Mouse (Mus musculus): ENCODE measurements around the gene Ybx2. TPM values are rescaled to one million over a fixed set of nuclear protein-coding genes. Genes with fewer than 3 reads are reported as not detected.
"Not testable (repeated sequence)": the region's sequence is repeated elsewhere in the genome, so short reads cannot be mapped to it uniquely, and the experiment has no call there.

The Ybx2 gene
- total RNA-seq, 2 experiments from 2014 or later = 2.1 TPM; not detected in 1

GRCm38 (mm10) chr11:69955618-69956017 is 20.0 kb downstream of the Ybx2 start:
- ATAC-seq (replicated peaks; ENCODE audit: poor library complexity, severe bottlenecking) = not testable (repeated sequence)

- no peak for ATAC-seq (replicated peaks; ENCODE audit: poor library complexity, severe bottlenecking)
Measured at GRCm38 (mm10) chr11:69956218-69956617, 20.6 kb downstream of the Ybx2 start.

GRCm38 (mm10) chr11:69960616-69961015 is 25.0 kb downstream of the Ybx2 start:
- 0 out of 2 replicates have a peak, but pooled peaks have one; percentile 27 for ATAC-seq (replicated peaks; ENCODE audit: poor library complexity, severe bottlenecking)

- ATAC-seq (replicated peaks; ENCODE audit: poor library complexity, severe bottlenecking) = peak; percentile 42
Measured at GRCm38 (mm10) chr11:69961841-69962240, 26.2 kb downstream of the Ybx2 start.

- no peak for ATAC-seq (replicated peaks; ENCODE audit: poor library complexity, severe bottlenecking)
Measured at GRCm38 (mm10) chr11:69964650-69965270, 29.2 kb downstream of the Ybx2 start, which contains the start of gene Cldn7. Gene Cldn7 (plus strand): TSS chr11:69964779.

- ATAC-seq (replicated peaks; ENCODE audit: poor library complexity, severe bottlenecking) = no peak
Measured at GRCm38 (mm10) chr11:69965271-69966005, 29.8 kb downstream of the Ybx2 start.

GRCm38 (mm10) chr11:69966006-69966859 is 30.6 kb downstream of the Ybx2 start:
- ATAC-seq (replicated peaks; ENCODE audit: poor library complexity, severe bottlenecking) = peak; percentile 66

- ATAC-seq (replicated peaks; ENCODE audit: poor library complexity, severe bottlenecking) = no peak
Measured at GRCm38 (mm10) chr11:69966860-69967517, 31.4 kb downstream of the Ybx2 start.

- no peak for ATAC-seq (replicated peaks; ENCODE audit: poor library complexity, severe bottlenecking)
Measured at GRCm38 (mm10) chr11:69968793-69969192, 33.2 kb downstream of the Ybx2 start.

- ATAC-seq (replicated peaks; ENCODE audit: poor library complexity, severe bottlenecking) = no peak
Measured at GRCm38 (mm10) chr11:69970222-69970621, 34.6 kb downstream of the Ybx2 start.

GRCm38 (mm10) chr11:69970775-69971174 is 35.2 kb downstream of the Ybx2 start:
- ATAC-seq (replicated peaks; ENCODE audit: poor library complexity, severe bottlenecking) = no peak

- ATAC-seq (replicated peaks; ENCODE audit: poor library complexity, severe bottlenecking) = no peak
Measured at GRCm38 (mm10) chr11:69974907-69975306, 39.3 kb downstream of the Ybx2 start.

GRCm38 (mm10) chr11:69976271-69976670 is 40.7 kb downstream of the Ybx2 start:
- ATAC-seq (replicated peaks; ENCODE audit: poor library complexity, severe bottlenecking) = no peak

GRCm38 (mm10) chr11:69979827-69980195 is 44.2 kb downstream of the Ybx2 start:
- ATAC-seq (replicated peaks; ENCODE audit: poor library complexity, severe bottlenecking) = no peak

GRCm38 (mm10) chr11:69980196-69981140 is 44.9 kb downstream of the Ybx2 start:
- ATAC-seq (replicated peaks; ENCODE audit: poor library complexity, severe bottlenecking) = peak; percentile 89

- no peak for ATAC-seq (replicated peaks; ENCODE audit: poor library complexity, severe bottlenecking)
Measured at GRCm38 (mm10) chr11:69981141-69981762, 45.7 kb downstream of the Ybx2 start, which contains the start of gene Ctdnep1. Gene Ctdnep1 (plus strand): TSS chr11:69981156.

GRCm38 (mm10) chr11:69982225-69982624 is 46.6 kb downstream of the Ybx2 start, which contains the start of gene Elp5:
Gene Elp5 (minus strand): TSS chr11:69982517.
- no peak for ATAC-seq (replicated peaks; ENCODE audit: poor library complexity, severe bottlenecking)

GRCm38 (mm10) chr11:69982877-69983276 is 47.3 kb downstream of the Ybx2 start:
- ATAC-seq (replicated peaks; ENCODE audit: poor library complexity, severe bottlenecking) = no peak

GRCm38 (mm10) chr11:69983377-69983776 is 47.8 kb downstream of the Ybx2 start:
- ATAC-seq (replicated peaks; ENCODE audit: poor library complexity, severe bottlenecking) = no peak

All from granulocyte monocyte progenitor cell, adult 5-6 weeks (primary cell).